Mouse (Mus musculus): ENCODE results near the gene Cntn2. TPM values are rescaled to one million over a fixed set of nuclear protein-coding genes. Genes with fewer than 3 reads are reported as not detected.

The Cntn2 gene
- polyA plus RNA-seq (2015; fragmentation: Nextera tagmentation; extraction: Ambion mirVana), result 0.10 and 0.19 TPM in 2 replicates

DNA sequence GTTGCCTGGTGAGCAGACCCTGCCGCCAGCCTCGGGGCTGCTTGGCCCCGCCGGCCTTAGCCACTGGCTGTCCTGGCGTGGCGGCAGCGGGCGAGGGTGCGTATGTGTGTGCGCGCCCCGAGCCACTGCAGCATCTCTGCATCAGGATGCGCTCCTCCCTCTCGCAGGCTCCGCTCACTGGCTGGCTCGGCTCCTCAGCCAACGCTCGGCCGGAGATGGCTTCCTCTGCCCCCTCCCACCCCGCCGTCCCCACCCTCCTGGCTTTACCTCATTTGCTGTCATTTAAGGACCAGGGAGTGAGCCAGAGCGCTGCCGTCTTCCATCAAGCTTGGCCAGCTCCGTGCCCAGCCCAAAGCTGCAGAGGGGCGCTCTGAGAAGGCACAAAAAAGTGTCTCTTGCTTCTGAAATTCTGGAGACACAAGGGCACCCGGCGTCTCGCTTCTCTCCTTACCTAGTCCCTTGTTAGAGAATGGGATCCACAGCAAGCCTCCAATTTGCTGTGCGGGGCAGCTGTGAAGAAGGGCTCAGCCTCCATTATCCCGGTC lies at the start of gene Cntn2:
Gene Cntn2, minus strand, starts transcription at position 495 of the 545 bp plus-strand sequence.
- Histone ChIP-seq H3K27me3 (replicated peaks) (peaks cover 86% of the 10 kb centered on the region), H3K4me1 (peaks cover 21% of the 10 kb centered on the region), H3K9me3 (no peaks in the 10 kb centered on the region), H3K4me2 (peak within 1 kb of the TSS; percentile 54), H3K36me3 (no peaks in the 10 kb centered on the region), H3K4me3 (peak within 1 kb of the TSS; percentile 26), H3K27ac (replicated peaks) (no peak within 1 kb of the TSS), H3K9ac (0 out of 2 replicates have a peak within 1 kb of the TSS, but pooled peaks have one; percentile 3)
- ATAC-seq (ENCODE audit: extremely low read depth, insufficient number of reproducible peaks, low FRiP score, low TSS enrichment), result no peak
- 2% methylated on average over 30 of the region's 30 CpGs for WGBS

- peaks cover 50% of the 10 kb centered on the region for H3K27me3 ChIP-seq (replicated peaks)
- ATAC-seq (ENCODE audit: extremely low read depth, insufficient number of reproducible peaks, low FRiP score, low TSS enrichment), result no peak
- 0 out of 2 replicates have a peak, but pooled peaks cover 4% of the 10 kb centered on the region for H3K4me1 ChIP-seq
- H3K9me3 ChIP-seq, result no peaks in the 10 kb centered on the region
- no peak overlapping the region for H3K27ac ChIP-seq (replicated peaks)
- H3K9ac ChIP-seq, result no peak overlapping the region
- H3K4me2 ChIP-seq, result no peak overlapping the region
- 74% methylated on average over 5 of the region's 5 CpGs for WGBS
- H3K36me3 ChIP-seq, result no peaks in the 10 kb centered on the region
- no peak overlapping the region for H3K4me3 ChIP-seq
These were observed 49.1 kb upstream of the Cntn2 start for GRCm38 (mm10) chr1:132592145-132592544.

DNA sequence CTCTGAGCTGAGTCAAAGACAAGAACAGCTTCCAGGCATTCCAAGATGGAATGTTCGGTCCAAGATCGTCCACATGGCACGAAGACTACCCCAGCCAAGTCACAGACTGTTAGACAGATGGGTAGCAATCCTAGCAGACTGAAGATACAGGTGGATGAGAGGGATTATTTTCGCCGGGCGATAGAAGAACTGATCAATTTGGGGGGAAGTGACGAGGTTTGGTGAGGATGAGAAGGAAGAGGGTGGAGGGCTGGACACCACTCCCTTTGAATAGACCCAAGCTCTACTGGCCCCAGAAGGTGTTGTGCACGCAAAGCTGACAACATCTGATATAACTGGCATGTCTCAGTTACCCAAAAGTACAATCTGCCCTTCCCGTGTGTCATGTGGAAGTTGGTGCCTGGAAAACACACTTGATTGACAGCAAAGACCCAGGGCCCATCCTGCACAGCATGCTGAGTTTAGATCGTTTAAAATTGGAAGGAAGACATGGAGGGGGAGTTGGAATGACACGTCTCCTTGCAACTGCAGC lies 48.4 kb upstream of the Cntn2 start:
- Histone ChIP-seq H3K9ac (no peak overlapping the region), H3K27me3 (replicated peaks) (peaks cover 46% of the 10 kb centered on the region), H3K4me1 (0 out of 2 replicates have a peak, but pooled peaks cover 4% of the 10 kb centered on the region), H3K9me3 (no peaks in the 10 kb centered on the region), H3K4me3 (no peak overlapping the region), H3K36me3 (no peaks in the 10 kb centered on the region), H3K27ac (replicated peaks) (no peak overlapping the region), H3K4me2 (no peak overlapping the region)
- ATAC-seq (ENCODE audit: extremely low read depth, insufficient number of reproducible peaks, low FRiP score, low TSS enrichment), result no peak
- 70% methylated on average over 11 of the region's 11 CpGs for WGBS

DNA sequence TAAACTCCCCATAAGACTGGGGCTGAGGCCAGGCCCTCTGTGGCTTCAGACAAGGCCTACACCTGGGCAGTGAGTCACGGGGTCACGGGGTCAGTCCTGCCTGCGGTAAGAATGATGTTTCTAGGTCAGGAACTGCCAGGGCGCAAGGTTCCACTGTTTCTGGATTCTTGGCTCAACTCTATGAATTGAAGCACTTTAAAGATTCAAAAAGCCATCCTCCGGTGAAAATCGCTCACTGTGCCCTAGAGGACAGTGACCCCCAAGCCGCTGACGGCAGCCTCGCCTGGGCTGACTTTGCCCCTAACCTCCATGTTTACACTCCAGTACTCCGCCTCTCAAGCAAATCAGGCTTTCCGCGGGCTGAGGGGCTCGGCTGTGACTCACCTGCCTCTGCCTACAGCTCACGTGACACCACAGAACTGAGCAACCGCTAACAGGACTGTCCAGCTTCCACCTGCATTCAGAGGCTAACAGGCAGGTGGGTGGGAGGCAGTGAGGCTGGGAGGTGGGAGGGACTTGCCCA lies 43.7 kb upstream of the Cntn2 start:
- H3K27ac ChIP-seq (replicated peaks), result no peak overlapping the region
- WGBS, result 56% methylated on average over 15 of the region's 15 CpGs
- no peak for ATAC-seq (ENCODE audit: extremely low read depth, insufficient number of reproducible peaks, low FRiP score, low TSS enrichment)

GRCm38 (mm10) chr1:132585376-132585775 lies 42.3 kb upstream of the Cntn2 start:
- H3K9ac ChIP-seq, result no peak overlapping the region
- no peaks in the 10 kb centered on the region for H3K36me3 ChIP-seq
- no peak overlapping the region for H3K4me2 ChIP-seq
- no peak overlapping the region for H3K4me3 ChIP-seq
- ATAC-seq (ENCODE audit: extremely low read depth, insufficient number of reproducible peaks, low FRiP score, low TSS enrichment), result no peak
- peaks cover 19% of the 10 kb centered on the region; the same call in 1 of the 2 replicates for H3K27me3 ChIP-seq (replicated peaks)
- peaks cover 14% of the 10 kb centered on the region for H3K4me1 ChIP-seq
- WGBS, result 68% methylated on average over 4 of the region's 4 CpGs
- no peaks in the 10 kb centered on the region for H3K9me3 ChIP-seq
- no peak overlapping the region for H3K27ac ChIP-seq (replicated peaks)

More for the DNA sequence above, 43.7 kb upstream of the Cntn2 start:
- H3K9ac ChIP-seq, result no peak overlapping the region
- no peak overlapping the region for H3K4me3 ChIP-seq
- H3K4me1 ChIP-seq, result 0 out of 2 replicates have a peak, but pooled peaks cover 2% of the 10 kb centered on the region
- H3K9me3 ChIP-seq, result no peaks in the 10 kb centered on the region
- no peak overlapping the region for H3K4me2 ChIP-seq
- no peaks in the 10 kb centered on the region for H3K36me3 ChIP-seq
- H3K27me3 ChIP-seq (replicated peaks), result peaks cover 19% of the 10 kb centered on the region; the same call in 1 of the 2 replicates

DNA sequence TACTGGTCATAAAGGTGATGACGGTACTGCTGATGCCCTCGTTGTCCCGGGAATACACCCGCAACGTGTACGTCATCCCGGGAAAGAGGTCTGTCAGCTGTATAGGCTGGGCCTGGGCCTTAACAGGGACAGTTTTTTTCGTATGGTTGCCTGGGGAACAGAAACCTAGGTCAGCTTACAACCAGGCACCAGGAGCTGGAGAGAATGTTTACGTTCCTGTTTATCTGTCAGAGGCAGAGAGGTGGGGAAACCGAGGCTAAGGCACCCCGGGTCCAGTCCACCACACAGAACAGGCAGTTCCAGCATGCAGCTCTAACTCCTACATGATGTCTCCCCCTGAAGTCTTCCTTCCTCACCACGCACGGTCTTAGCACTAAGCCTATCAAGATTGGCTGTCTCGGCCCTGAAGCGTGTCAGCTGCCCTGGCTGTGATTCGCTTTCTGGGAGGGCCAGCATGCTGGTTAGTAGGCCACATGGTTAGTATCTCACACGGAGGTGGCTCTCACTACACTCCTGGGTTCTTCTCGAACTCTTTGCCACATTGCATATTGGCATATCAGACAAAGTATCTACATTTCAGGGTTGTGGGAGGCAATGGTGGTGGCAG lies 40.0 kb upstream of the Cntn2 start:
- Histone ChIP-seq H3K27ac (replicated peaks) (no peak overlapping the region), H3K27me3 (replicated peaks) (peaks cover 19% of the 10 kb centered on the region; the same call in 1 of the 2 replicates), H3K9ac (no peak overlapping the region), H3K4me3 (no peak overlapping the region), H3K4me2 (no peak overlapping the region), H3K4me1 (peaks cover 14% of the 10 kb centered on the region), H3K36me3 (no peaks in the 10 kb centered on the region), H3K9me3 (no peaks in the 10 kb centered on the region)
- no peak for ATAC-seq (ENCODE audit: extremely low read depth, insufficient number of reproducible peaks, low FRiP score, low TSS enrichment)
- WGBS, result 61% methylated on average over 18 of the region's 18 CpGs

DNA sequence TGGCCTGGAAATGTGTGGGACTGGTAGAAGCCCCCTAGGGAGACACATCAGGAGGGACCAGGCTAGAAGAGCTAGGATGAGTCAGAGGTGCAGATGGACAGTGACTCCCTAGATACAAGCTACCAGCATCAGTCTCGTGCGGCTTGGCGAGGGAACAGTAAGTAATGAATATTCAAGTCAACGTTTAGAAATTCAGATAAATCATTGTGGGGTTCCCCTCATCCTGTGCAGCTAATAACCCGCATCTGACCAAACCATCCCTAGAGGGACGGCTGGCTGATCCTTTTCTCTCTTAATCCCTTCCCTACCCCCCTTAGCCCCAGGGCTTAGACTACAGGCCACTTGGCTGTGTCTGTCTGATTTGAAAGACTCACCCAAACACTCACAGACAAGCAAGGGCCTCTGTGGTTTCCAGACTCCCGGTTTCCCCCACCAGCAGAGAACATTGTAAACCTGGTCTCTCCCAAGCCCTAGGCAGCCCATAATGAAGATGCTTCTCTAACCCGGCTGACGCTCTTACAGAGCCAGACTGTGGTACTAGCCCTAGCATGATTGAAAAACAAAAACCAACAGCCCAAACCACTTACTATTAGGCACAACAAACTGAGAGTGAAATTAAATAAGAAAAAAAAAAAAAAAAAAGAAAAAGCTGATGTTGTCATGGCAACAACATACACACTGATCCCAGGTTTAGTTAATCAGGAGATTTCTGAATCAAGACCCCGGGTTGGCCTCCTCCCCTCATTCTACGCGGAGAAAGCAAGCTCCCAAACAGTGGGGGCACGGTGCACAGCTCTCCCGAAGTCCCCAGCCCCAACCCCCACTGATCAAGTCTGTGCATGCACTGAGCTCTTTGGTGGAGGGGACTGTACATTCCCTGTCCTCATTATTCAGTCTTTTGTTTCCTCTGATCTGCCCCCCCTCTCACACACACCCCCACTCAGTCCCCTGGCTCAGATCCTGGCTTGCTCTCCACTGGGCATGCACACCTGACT lies 39.1 kb upstream of the Cntn2 start:
- Histone ChIP-seq H3K4me3 (no peak overlapping the region), H3K9me3 (no peaks in the 10 kb centered on the region), H3K4me1 (peaks cover 14% of the 10 kb centered on the region), H3K27me3 (replicated peaks) (peaks cover 12% of the 10 kb centered on the region; the same call in 1 of the 2 replicates), H3K36me3 (no peaks in the 10 kb centered on the region), H3K27ac (replicated peaks) (no peak overlapping the region), H3K9ac (no peak overlapping the region), H3K4me2 (no peak overlapping the region)
- no peak for ATAC-seq (ENCODE audit: extremely low read depth, insufficient number of reproducible peaks, low FRiP score, low TSS enrichment)
- WGBS, result 66% methylated on average over 14 of the region's 14 CpGs

- no peak overlapping the region for H3K9ac ChIP-seq
- H3K36me3 ChIP-seq, result no peaks in the 10 kb centered on the region
- H3K9me3 ChIP-seq, result no peaks in the 10 kb centered on the region
- no peak overlapping the region for H3K27ac ChIP-seq (replicated peaks)
- peaks cover 4% of the 10 kb centered on the region; the same call in 1 of the 2 replicates for H3K27me3 ChIP-seq (replicated peaks)
- ATAC-seq (ENCODE audit: extremely low read depth, insufficient number of reproducible peaks, low FRiP score, low TSS enrichment), result no peak
- no peak overlapping the region for H3K4me2 ChIP-seq
- H3K4me1 ChIP-seq, result peaks cover 14% of the 10 kb centered on the region
- WGBS, result 86% methylated on average over 7 of the region's 7 CpGs
- H3K4me3 ChIP-seq, result no peak overlapping the region
These were observed 37.0 kb upstream of the Cntn2 start for GRCm38 (mm10) chr1:132580063-132580462.

DNA sequence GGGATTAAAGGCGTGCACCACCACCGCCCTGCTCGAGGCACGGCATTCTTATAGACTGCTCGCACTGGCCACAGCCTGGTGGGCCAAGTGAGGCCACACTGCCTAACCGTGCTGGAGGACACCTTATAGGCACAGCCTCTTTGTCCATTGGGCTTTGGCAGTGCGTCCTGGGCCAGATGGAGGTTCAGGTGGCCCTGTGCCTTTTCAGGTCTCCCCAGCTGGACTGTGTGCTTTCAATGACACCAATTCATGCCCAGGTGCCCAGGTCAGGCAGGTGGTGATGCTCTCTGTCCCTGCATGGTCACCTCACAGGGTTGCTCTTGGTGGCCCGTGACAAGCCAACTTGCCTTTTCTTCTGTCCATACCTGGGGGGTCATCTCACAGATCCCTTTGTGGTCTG lies 33.8 kb upstream of the Cntn2 start:
- whole genome bisulfite sequencing, result 86% methylated on average over 8 of the region's 8 CpGs
- no peak for ATAC-seq (ENCODE audit: extremely low read depth, insufficient number of reproducible peaks, low FRiP score, low TSS enrichment)
- Histone ChIP-seq H3K4me1 (peaks cover 11% of the 10 kb centered on the region), H3K4me3 (no peak overlapping the region), H3K27ac (replicated peaks) (no peak overlapping the region), H3K4me2 (no peak overlapping the region), H3K36me3 (no peaks in the 10 kb centered on the region), H3K9ac (no peak overlapping the region), H3K9me3 (no peaks in the 10 kb centered on the region), H3K27me3 (replicated peaks) (peaks cover 14% of the 10 kb centered on the region; the same call in 1 of the 2 replicates)

GRCm38 (mm10) chr1:132572851-132573250 lies 29.8 kb upstream of the Cntn2 start:
- 76% methylated on average over 7 of the region's 7 CpGs for WGBS
- Histone ChIP-seq H3K4me2 (no peak overlapping the region), H3K27me3 (replicated peaks) (peaks cover 30% of the 10 kb centered on the region), H3K9me3 (no peaks in the 10 kb centered on the region), H3K4me3 (no peak overlapping the region), H3K27ac (replicated peaks) (no peak overlapping the region), H3K4me1 (no peaks in the 10 kb centered on the region), H3K36me3 (no peaks in the 10 kb centered on the region), H3K9ac (no peak overlapping the region)
- ATAC-seq (ENCODE audit: extremely low read depth, insufficient number of reproducible peaks, low FRiP score, low TSS enrichment), result no peak

- ATAC-seq (ENCODE audit: extremely low read depth, insufficient number of reproducible peaks, low FRiP score, low TSS enrichment), result no peak
- H3K4me1 ChIP-seq, result peaks cover under 1% of the 10 kb centered on the region; the same call in 1 of the 2 replicates
- no peaks in the 10 kb centered on the region for H3K36me3 ChIP-seq
- H3K9me3 ChIP-seq, result no peaks in the 10 kb centered on the region
- peaks cover 38% of the 10 kb centered on the region for H3K27me3 ChIP-seq (replicated peaks)
- no peak overlapping the region for H3K27ac ChIP-seq (replicated peaks)
- no peak overlapping the region for H3K9ac ChIP-seq
- no peak overlapping the region for H3K4me2 ChIP-seq
- H3K4me3 ChIP-seq, result no peak overlapping the region
- WGBS, result 82% methylated on average over 1 of the region's 1 CpGs
These were observed 28.6 kb upstream of the Cntn2 start for GRCm38 (mm10) chr1:132571613-132572012.

All from heart, embryonic 13.5 days (tissue).